Mouse (Mus musculus): Measurements from ENCODE around the gene Prph. TPM values are rescaled to one million over a fixed set of nuclear protein-coding genes. Genes with fewer than 3 reads are reported as not detected.

The Prph gene
- polyA plus RNA-seq, 1 experiment from 2014 or later, result 8.1 TPM

Small RNA genes lying within 50 kb of the gene (microRNA-seq; reads per million reads assigned to microRNA genes)
- gene Mir6960, result 0.93 reads per million

Other genes with a start within 250 kb of the Prph start
- gene Ddn, start 245.7 kb upstream of the Prph start, polyA plus RNA-seq (2016; fragmentation: Nextera tagmentation; extraction: Ambion mirVana), result 0.61 and 1.3 TPM in 2 replicates
- 83.1 and 85.9 TPM in 2 replicates for gene Prkag1, start 223.7 kb upstream of the Prph start, polyA plus RNA-seq (2016; fragmentation: Nextera tagmentation; extraction: Ambion mirVana)
- 13.4 and 13.8 TPM in 2 replicates for gene Kmt2d, start 184.0 kb upstream of the Prph start, polyA plus RNA-seq (2016; fragmentation: Nextera tagmentation; extraction: Ambion mirVana)
- 20.1 and 22.9 TPM in 2 replicates for gene Rhebl1, start 160.6 kb upstream of the Prph start, polyA plus RNA-seq (2016; fragmentation: Nextera tagmentation; extraction: Ambion mirVana)
- gene Dhh, start 156.6 kb upstream of the Prph start, polyA plus RNA-seq (2016; fragmentation: Nextera tagmentation; extraction: Ambion mirVana), result 0.56 and 0.66 TPM in 2 replicates
- gene Lmbr1l, start 136.9 kb upstream of the Prph start, polyA plus RNA-seq (2016; fragmentation: Nextera tagmentation; extraction: Ambion mirVana), result 37.1 and 40.7 TPM in 2 replicates
- 1,566 and 1,635 TPM in 2 replicates for gene Tuba1b, start 120.6 kb upstream of the Prph start, polyA plus RNA-seq (2016; fragmentation: Nextera tagmentation; extraction: Ambion mirVana)
- gene Gm49450, start 101.6 kb upstream of the Prph start, polyA plus RNA-seq (2016; fragmentation: Nextera tagmentation; extraction: Ambion mirVana), result not detected in 2 replicates
- gene Tuba1a, start 101.5 kb upstream of the Prph start, polyA plus RNA-seq (2016; fragmentation: Nextera tagmentation; extraction: Ambion mirVana), result 9,394 and 9,642 TPM in 2 replicates
- 73.7 and 79.3 TPM in 2 replicates for gene Tuba1c, start 25.3 kb upstream of the Prph start, polyA plus RNA-seq (2016; fragmentation: Nextera tagmentation; extraction: Ambion mirVana)
- 33.2 and 38.3 TPM in 2 replicates for gene Troap, start 19.4 kb downstream of the Prph start, polyA plus RNA-seq (2016; fragmentation: Nextera tagmentation; extraction: Ambion mirVana)
- 18.2 and 19.9 TPM in 2 replicates for gene C1ql4, start 32.6 kb downstream of the Prph start, polyA plus RNA-seq (2016; fragmentation: Nextera tagmentation; extraction: Ambion mirVana)
- gene Dnajc22, start 38.0 kb downstream of the Prph start, polyA plus RNA-seq (2016; fragmentation: Nextera tagmentation; extraction: Ambion mirVana), result 1.9 and 2.2 TPM in 2 replicates
- gene Spats2, start 70.7 kb downstream of the Prph start, polyA plus RNA-seq (2016; fragmentation: Nextera tagmentation; extraction: Ambion mirVana), result 65.3 and 73.7 TPM in 2 replicates
- 0.16 and 0.23 TPM in 2 replicates for gene Kcnh3, start 169.7 kb downstream of the Prph start, polyA plus RNA-seq (2016; fragmentation: Nextera tagmentation; extraction: Ambion mirVana)
- gene Mcrs1, start 196.8 kb downstream of the Prph start, polyA plus RNA-seq (2016; fragmentation: Nextera tagmentation; extraction: Ambion mirVana), result 196 and 202 TPM in 2 replicates
- 75.9 and 78.1 TPM in 2 replicates for gene Prpf40b, start 239.9 kb downstream of the Prph start, polyA plus RNA-seq (2016; fragmentation: Nextera tagmentation; extraction: Ambion mirVana)
- gene Fam186b, start 240.7 kb downstream of the Prph start, polyA plus RNA-seq (2016; fragmentation: Nextera tagmentation; extraction: Ambion mirVana), result 0.22 and 0.26 TPM in 2 replicates